Mouse (Mus musculus) adrenal gland, adult 8-10 months (tissue): Measurements from ENCODE around the gene Cirbp. TPM values are rescaled to one million over a fixed set of nuclear protein-coding genes. Genes with fewer than 3 reads are reported as not detected.

ENCODE experiments used
- DNase-seq: peaks from one replicate; pipeline ENCODE4 v3.0.0; 2022
- total RNA-seq, 4 experiments: library from RNA; stranded (reverse); gene quantifications; 2 replicates each; pipeline ENCODE4 v1.2.4; 2022

Gene Cirbp
- total RNA-seq = 100 to 1,000 TPM in 3 of 4 experiments, 10 to 100 TPM in 1; 44.2 to 234 (median 162) TPM

GRCm38 (mm10) chr10:80165392-80166128, at the start of gene Cirbp:
Gene Cirbp, plus strand, starts transcription at chr10:80165985.
- DNase-seq = peak; percentile 78

- no peak for DNase-seq
Measured at GRCm38 (mm10) chr10:80116563-80116926, 49.2 kb upstream of the Cirbp start.

GRCm38 (mm10) chr10:80116927-80117691, 48.7 kb upstream of the Cirbp start:
- no peak for DNase-seq

- DNase-seq = no peak
Measured at GRCm38 (mm10) chr10:80117736-80118135, 48.0 kb upstream of the Cirbp start.

DNA sequence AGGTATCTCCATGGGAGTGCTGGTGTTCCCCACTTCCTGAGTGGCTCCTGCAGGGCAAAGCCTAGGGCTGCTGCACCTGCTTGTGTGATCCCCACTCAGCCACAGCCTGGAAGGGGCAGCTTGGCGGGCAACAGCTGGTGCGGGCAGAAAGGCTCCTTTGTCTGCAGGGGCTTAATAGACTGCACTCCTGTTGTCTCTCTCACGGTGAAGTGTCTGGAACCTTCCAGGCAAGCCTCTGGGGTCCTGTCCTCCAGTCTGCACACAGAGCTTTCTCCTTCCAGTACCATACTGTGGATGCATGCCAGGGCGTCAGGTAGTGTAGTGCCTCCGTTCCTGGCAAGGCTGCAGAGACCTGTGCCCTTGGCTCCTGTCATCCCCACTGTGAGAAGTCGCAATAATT, 47.2 kb upstream of the Cirbp start:
- DNase-seq = no peak

GRCm38 (mm10) chr10:80120146-80120545, 45.6 kb upstream of the Cirbp start:
- DNase-seq = no peak

DNA sequence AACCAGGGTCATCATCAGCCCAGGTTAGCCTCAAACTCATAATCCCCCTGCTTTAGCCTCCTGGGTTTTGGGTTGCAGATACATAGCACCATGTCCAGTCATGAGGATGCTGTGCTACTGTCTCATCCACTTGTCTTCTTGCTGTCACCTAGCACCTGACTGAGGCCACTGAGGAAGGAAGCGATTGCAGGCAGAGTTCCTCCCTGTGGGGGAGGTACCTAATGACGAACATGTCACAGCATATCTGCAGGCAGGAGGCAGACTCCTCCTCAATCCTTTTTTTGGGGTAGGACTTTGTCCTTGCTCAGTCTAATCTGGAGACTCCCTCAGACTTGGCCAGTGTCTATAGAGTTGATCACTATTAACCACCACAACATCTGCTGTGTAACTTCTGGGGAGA, 44.1 kb upstream of the Cirbp start:
- no peak for DNase-seq

DNA sequence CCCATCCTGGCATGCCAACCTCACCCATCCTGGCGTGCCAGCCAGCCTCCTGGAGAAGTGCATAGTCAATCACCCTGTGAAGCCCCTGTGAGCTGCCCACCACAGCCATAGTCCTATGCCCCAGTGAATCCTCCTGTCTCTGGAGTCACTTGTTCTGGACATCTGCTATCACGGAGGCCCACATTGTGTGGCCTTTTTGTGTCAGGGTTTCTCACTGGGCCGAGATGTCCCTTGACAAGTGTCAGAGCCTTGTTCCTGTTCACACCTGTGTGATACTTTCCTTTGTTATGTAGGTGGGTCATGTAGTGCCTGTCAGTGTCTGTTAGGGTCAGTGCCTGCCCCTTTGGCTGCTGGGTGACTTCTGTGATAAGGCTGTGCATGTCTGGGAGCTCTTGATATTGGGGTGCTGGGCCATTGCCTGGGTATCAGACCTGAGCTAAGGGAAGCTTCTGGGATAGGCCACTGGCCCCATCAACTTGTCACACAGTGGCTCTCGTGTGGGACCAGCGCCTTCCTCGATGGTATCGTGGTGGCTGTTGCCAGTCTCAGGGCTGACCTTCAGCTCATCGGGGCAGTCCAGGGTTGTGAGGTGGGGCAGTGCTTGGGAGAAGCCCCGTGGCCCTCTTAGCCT, 41.7 kb upstream of the Cirbp start:
- DNase-seq = no peak

GRCm38 (mm10) chr10:80127920-80128319, 37.9 kb upstream of the Cirbp start:
- no peak for DNase-seq

DNA sequence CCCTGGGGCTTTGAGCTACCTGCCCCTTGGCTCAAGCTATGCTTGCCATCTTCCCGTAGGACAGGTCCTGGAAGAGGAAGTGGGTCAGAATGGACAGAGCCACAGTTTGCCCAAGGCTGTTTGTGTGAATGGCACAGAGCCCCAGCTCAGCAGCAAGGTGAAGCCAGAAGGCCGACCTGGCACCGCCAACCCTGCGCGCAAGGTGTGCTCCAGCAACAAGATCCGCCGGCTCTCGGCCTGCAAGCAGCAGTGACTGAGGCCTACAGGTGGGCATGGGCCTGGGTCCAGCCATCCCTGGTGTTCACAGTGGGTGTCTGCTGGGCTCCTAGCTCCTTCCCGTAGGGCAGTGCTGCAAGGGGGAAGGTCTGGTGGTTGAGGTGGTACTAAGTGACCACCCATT, 35.9 kb upstream of the Cirbp start:
- DNase-seq = no peak

DNA sequence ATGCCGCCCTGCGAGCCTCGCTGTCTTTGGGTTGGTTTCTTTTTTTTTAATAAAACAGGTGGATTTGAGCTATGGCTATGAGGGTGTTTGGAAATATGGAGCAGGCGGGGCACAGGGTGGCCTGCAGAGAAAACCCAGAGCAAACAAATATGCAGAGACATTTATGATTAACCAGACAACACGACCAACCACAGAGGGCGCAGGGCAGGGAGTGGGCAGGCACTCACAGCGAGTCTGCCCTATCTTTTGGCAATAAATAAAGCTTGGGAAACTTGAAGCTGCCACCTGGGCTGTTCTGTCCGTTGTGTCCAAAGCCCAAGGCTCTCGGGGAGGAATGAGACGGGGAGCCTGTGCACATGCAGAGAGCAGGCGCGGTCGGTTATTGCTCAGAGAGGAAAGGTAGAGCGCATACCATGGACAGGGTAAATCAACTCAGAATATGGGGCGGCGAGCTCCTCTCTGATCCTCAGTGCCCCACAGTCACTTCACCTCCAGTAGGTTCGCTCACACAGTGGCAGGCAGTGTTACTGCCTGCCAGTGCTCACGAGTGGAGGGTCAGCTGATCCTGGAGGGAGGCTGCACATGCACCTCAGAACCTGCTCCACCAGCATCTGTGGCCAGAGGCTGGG, 35.3 kb upstream of the Cirbp start:
- DNase-seq = peak; percentile 11

GRCm38 (mm10) chr10:80131316-80131951, 34.4 kb upstream of the Cirbp start:
- peak; percentile 52 for DNase-seq

GRCm38 (mm10) chr10:80131952-80132350, 33.8 kb upstream of the Cirbp start:
- peak; percentile 9 for DNase-seq

GRCm38 (mm10) chr10:80133226-80133849, 32.4 kb upstream of the Cirbp start:
- DNase-seq = no peak

- DNase-seq = no peak
Measured at GRCm38 (mm10) chr10:80134421-80134820, 31.4 kb upstream of the Cirbp start.

GRCm38 (mm10) chr10:80135161-80135560, 30.6 kb upstream of the Cirbp start:
- DNase-seq = no peak

DNA sequence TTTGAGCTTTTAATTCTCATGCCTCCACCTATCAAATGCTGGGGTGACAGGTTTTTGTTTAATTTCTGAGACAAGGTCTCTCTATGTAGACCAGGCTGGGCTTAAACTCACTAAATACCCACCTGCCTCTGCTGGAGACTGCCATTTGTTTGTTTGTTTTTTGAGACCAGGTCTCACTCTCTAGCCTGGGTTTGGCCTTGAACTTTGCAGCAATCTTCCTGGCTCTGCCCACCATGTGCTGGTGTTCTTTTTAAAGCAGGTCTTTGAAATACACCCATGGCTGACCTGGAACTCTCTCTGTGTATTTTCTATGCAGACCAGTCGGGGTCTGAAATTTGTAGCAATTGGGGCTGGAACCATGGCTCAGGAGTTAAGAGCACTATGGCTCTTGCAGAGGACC, 30.1 kb upstream of the Cirbp start:
- DNase-seq = no peak

DNA sequence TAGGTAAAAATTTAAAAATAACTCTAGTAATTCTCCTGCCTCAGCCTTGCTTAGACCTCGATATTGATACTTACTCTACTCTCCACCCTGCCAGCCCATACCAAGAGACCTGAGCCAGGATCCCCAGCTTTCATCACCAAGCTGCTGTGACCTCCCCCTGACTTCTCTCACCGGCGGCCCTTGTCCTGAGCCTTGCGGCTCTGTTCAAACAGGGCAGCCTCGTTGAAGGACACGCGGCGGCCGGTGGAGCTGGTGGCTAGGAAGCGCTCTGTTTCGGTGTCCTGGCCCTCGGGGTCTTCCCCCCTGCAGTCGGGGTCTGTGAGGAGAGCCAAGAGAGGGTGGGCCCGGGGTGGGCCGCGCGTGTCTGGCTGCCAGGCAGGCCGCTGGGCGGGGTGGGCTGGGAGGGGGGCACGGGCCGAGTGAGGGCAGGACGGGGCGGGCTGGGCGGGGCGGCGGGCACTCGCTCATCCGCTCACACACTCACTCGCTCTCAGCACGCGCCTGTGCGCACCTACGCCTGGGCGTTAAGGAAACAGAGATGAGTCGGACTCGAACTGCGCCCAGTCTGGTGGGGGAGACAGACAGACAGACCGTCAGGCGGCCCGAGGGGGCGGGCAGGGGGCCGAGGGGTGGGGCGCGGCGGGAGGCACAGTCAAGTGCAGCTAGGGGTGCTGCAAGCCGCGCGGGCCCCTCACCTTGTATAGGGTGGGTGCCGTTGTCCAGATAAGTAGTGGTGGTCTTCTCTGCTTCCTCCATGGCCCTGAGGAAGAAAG, 29.4 kb upstream of the Cirbp start:
- DNase-seq = no peak

DNA sequence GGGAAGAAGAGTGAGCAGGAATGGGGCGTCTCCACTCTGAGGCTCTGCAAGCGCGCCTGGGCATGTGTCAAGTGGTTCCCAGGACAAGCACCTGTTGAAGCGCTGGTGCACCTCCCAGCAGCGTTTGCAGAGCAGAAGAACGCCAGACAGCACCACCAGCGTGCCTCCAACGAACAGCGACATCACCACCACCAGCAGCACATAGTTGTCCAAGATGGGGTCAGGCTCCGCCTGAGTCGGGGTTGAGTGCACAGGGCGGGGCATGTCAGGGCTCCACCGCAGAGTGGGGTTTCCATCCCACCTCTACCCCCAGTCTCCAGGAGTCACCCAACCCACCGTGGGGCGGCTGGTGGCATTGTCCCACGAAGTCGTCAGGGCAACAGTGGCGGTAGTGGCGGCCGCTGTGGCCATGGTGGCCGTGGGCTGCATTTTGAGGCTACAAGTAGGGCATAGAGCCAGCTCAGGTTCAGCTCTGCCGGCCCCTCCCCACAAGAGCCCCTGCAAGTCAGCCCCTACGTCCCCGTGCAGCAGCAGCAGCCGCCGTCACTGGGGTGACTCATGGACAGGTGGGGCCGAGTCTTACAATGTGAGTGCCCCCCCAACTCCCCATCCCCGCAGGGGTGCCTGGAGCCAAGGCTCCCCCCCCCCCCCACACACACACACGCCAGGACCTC, 28.7 kb upstream of the Cirbp start:
- DNase-seq = no peak
